Mouse (Mus musculus): ENCODE measurements around the gene Cabp5.
"Not testable (repeated sequence)": the region's sequence is repeated elsewhere in the genome, so short reads cannot be mapped to it uniquely, and the experiment has no call there.

Gene Cabp5

GRCm38 (mm10) chr7:13397832-13398231, at the start of gene Cabp5:
Gene Cabp5 (plus strand): TSS chr7:13398132.
- DNase-seq (ENCODE audit: low spot score) = no peak

GRCm38 (mm10) chr7:13355943-13356342, 42.0 kb upstream of the Cabp5 start:
- no peak for DNase-seq (ENCODE audit: low spot score)

GRCm38 (mm10) chr7:13380588-13380987, 17.3 kb upstream of the Cabp5 start:
- DNase-seq (ENCODE audit: low spot score) = no peak

- DNase-seq (ENCODE audit: low spot score) = not testable (repeated sequence)
Observed at GRCm38 (mm10) chr7:13450541-13450940, 52.6 kb downstream of the Cabp5 start, which contains the start of gene Bsph1. Gene Bsph1 (plus strand): TSS chr7:13450841.
